11 mouse cellular contexts compared by ENCODE assay signal in the genomic region with DNA sequence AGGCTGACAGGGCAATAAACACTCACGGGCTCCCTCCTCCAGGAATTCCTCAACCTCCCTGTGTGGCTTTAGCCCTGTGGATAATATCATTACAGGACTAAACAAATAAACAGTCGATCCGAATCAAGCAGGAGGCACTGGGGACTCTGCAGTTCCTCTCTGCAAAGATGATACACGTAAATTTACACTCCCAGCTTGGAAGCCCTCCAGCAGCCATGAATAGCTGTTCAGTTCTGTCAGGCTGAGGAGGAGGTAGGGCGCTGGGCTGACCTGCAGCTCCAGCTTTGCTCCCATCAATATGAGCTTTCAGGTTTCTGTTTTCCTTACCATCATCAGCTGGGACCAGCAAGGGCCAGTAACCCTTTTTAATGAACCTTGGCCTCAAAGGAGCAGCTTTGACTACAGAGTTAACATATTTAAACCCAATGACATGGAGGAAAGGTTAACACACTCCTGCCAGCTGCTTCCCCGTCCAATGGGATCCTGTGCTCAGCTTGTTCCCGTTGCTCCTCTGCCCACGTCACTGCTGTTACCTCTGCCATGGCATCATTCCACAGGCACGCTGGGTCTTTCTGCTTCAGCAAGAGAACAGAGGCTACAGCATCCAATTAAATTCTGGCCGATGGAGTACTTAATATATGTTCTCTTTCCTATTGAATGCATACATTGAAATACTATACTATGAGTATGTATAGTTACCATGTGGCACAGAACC. TPM values are rescaled to one million over a fixed set of nuclear protein-coding genes. Genes with fewer than 3 reads are reported as not detected.
A peak's percentile ranks its signal among the peaks of the same experiment; 100 is the strongest.
DNase-seq lines count a peak whose midpoint lies in the region; ATAC-seq lines count a peak whose summit lies in the region.
"Had no signal": no experiment of that assay in that cellular context is flagged by ENCODE, and none has a peak within 500 bp of the region (broad histone marks: within the 10 kb centered on the region; RNA-seq: fewer than 3 reads in every experiment).

No protein-coding gene starts in this region.

- H3K27me3 ChIP-seq in heart, embryonic 15.5 days, result peaks cover 58% of the 10 kb centered on the region
- H3K27me3 ChIP-seq in forebrain, embryonic 12.5 days, result peaks cover 62% of the 10 kb centered on the region
- H3K27me3 ChIP-seq: CH12.LX had no signal

- H3K27ac ChIP-seq in heart, embryonic 15.5 days, result no peak overlapping the region
- H3K27ac ChIP-seq in forebrain, embryonic 12.5 days, result no peak overlapping the region
- H3K27ac ChIP-seq: liver, embryonic 14.5 days had no signal

- H3K36me3 ChIP-seq in heart, embryonic 15.5 days, result no peaks in the 10 kb centered on the region
- no peaks in the 10 kb centered on the region for H3K36me3 ChIP-seq in forebrain, embryonic 12.5 days (replicated peaks)

- H3K4me1 ChIP-seq in heart, embryonic 15.5 days (replicated peaks), result peaks cover 23% of the 10 kb centered on the region
- peaks cover 17% of the 10 kb centered on the region for H3K4me1 ChIP-seq in forebrain, embryonic 12.5 days

- 0 out of 2 replicates have a peak overlapping the region, but pooled peaks have one; percentile 4 for H3K4me3 ChIP-seq in heart, embryonic 15.5 days
- no peak overlapping the region for H3K4me3 ChIP-seq in forebrain, embryonic 12.5 days (replicated peaks)

- peak overlapping the region; percentile 16; the same call in 1 of the 2 replicates for H3K4me2 ChIP-seq in heart, embryonic 15.5 days
- no peak overlapping the region for H3K4me2 ChIP-seq in forebrain, embryonic 12.5 days

- no peak for ATAC-seq in heart, embryonic 15.5 days (replicated peaks; ENCODE audit: insufficient number of reproducible peaks, insufficient read depth, low FRiP score, low read depth)
- ATAC-seq in activated CD4-positive, CD25-positive, alpha-beta regulatory T cell, adult 4 months, result no peak
- no peak for ATAC-seq in forebrain, embryonic 12.5 days (ENCODE audit: low FRiP score)

- H3K9me3 ChIP-seq in heart, embryonic 15.5 days (replicated peaks), result no peaks in the 10 kb centered on the region
- no peaks in the 10 kb centered on the region for H3K9me3 ChIP-seq in forebrain, embryonic 12.5 days

- H3K9ac ChIP-seq in heart, embryonic 15.5 days, result peak overlapping the region; percentile 3; the same call in 1 of the 2 replicates
- no peak overlapping the region for H3K9ac ChIP-seq in forebrain, embryonic 12.5 days
- H3K9ac ChIP-seq: liver, embryonic 14.5 days had no signal

- WGBS in heart, embryonic 15.5 days, result 23% methylated on average over 10 of the region's 10 CpGs
- WGBS in forebrain, embryonic 12.5 days, result 40% methylated on average over 10 of the region's 10 CpGs

- DNase-seq in heart, adult 9 months (ENCODE audit: low spot score in 2 of 2), result no peak
- peak; percentile 48 for DNase-seq in testis, postnatal 10 days (ENCODE audit: low spot score)
- DNase-seq in testis, postnatal 14 days (ENCODE audit: low spot score), result no peak
- peak; percentile 62 to 72 for DNase-seq in kidney, postnatal 4 days
- DNase-seq in retina, embryonic 14.5 days (ENCODE audit: low spot score), result no peak
- DNase-seq: spleen, adult 18-20 months had no signal

RNA-seq across cellular contexts. Expression of a gene that starts 39.5 kb away (rescaled TPM):
- polyA plus RNA-seq in heart, embryonic 15.5 days (2015; fragmentation: Nextera tagmentation; extraction: Ambion mirVana), result 0.05 TPM in 1 of 2 replicates, not detected in the other
- polyA plus RNA-seq in activated CD4-positive, CD25-positive, alpha-beta regulatory T cell, adult 4 months (2017; shearing (Covaris generic)), result not detected
- 2.6 and 4.2 TPM in 2 replicates for polyA plus RNA-seq in forebrain, embryonic 12.5 days (2016; fragmentation: Nextera tagmentation; extraction: Ambion mirVana)

Comparison
In these comparisons a context has a peak if more than half of its experiments do, and no peak if none do; other contexts are left out.
1. DNase-seq: peak in testis, postnatal 10 days (single experiment) and kidney, postnatal 4 days (2 of 2); none in heart, adult 9 months (0 of 2), testis, postnatal 14 days (single experiment) and retina, embryonic 14.5 days (single experiment).